Mouse (Mus musculus) liver, embryonic 12.5 days (tissue): Measurements from ENCODE around the gene Zc3h14. TPM values are rescaled to one million over a fixed set of nuclear protein-coding genes. Genes with fewer than 3 reads are reported as not detected.

ENCODE experiments used
- ATAC-seq: fragments of 200-750 bp; cut with Nextera tagmentation; 2 replicates; pipeline ENCODE4 v1.8.0; 2017; ENCODE audit warnings: moderate number of reproducible peaks, mild to moderate bottlenecking, moderate library complexity
- H3K27ac ChIP-seq: fragments of 300-500 bp; sonication (generic); 2 replicates; pipeline ENCODE4 v1.5.1; 2016; ENCODE audit warnings: mild to moderate bottlenecking
- H3K27me3 ChIP-seq: fragments of 300-500 bp; sonication (generic); replicated peaks from 2 replicates; pipeline ENCODE4 v1.6.1; 2016; ENCODE audit warnings: mild to moderate bottlenecking, moderate library complexity
- H3K36me3 ChIP-seq: fragments of 300-500 bp; sonication (generic); 2 replicates; pipeline ENCODE4 v1.6.1; 2016; ENCODE audit warnings: mild to moderate bottlenecking, moderate library complexity
- H3K4me1 ChIP-seq: fragments of 300-500 bp; sonication (generic); 2 replicates; pipeline ENCODE4 v1.6.1; 2016
- H3K4me2 ChIP-seq: fragments of 300-500 bp; sonication (generic); 2 replicates; pipeline ENCODE4 v1.6.1; 2016; ENCODE audit warnings: mild to moderate bottlenecking, moderate library complexity
- H3K4me3 ChIP-seq: fragments of 300-500 bp; sonication (generic); 2 replicates; pipeline ENCODE4 v1.5.1; 2016; ENCODE audit warnings: mild to moderate bottlenecking, moderate library complexity
- H3K9ac ChIP-seq: fragments of 300-500 bp; sonication (generic); 2 replicates; pipeline ENCODE4 v1.6.1; 2016; ENCODE audit warnings: mild to moderate bottlenecking, moderate library complexity
- H3K9me3 ChIP-seq: fragments of 300-500 bp; sonication (generic); replicated peaks from 2 replicates; pipeline ENCODE4 v1.6.1; 2016; ENCODE audit warnings: mild to moderate bottlenecking, moderate library complexity
- WGBS: fragments of 180-500 bp; shearing (Covaris S2); methylation state at CpG from one replicate; pipeline ENCODE4 v1.1.7; 2016; ENCODE audit not compliant: insufficient replicate concordance; 5-methylcytosine and 5-hydroxymethylcytosine counted together
- polyA plus RNA-seq: library from polyadenylated mRNA; unstranded; fragments of >200 nt; fragmentation: Nextera tagmentation; extraction: Ambion mirVana; gene quantifications from 2 replicates; pipeline ENCODE4 v1.2.1, GENCODE M21; 2016

Gene Zc3h14
- polyA plus RNA-seq: 65.4 and 67.9 TPM in 2 replicates

DNA sequence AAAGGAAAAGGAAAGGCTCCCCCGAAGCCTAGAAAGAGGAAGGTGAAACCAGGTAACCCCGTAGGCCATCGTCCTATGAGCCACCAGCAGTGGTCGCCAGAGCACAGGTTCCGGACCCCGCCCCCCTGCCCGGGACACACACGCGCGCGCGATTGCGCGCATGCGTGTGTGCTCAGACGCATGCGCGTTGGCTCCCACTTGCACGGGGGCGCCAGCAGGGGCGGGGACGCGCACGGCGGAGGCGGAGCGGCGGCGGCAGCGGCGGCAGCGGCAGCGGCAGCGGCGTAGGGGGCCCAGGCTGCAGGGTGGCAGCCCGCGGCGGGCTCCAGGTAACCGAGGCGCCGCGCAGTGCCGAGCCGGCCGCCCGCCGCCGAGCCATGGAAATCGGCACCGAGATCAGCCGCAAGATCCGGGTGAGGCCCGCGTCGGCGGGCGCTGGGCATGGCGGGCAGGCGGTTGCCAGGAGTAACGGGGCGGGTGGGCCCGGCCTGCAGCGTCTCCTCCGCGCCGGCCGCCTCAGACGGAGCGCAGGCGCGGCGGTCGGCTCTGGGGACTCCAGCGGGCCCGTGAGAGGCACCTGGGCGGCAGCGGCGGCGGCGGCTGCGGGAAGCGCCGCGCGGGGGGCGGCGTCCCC, at the start of gene Zc3h14:
Zc3h14 (plus strand) TSS at position 219 of the 634 bp plus-strand sequence.
- no peaks in the 10 kb centered on the region for H3K9me3 ChIP-seq
- peaks cover 7% of the 10 kb centered on the region; the same call in 1 of the 2 replicates for H3K36me3 ChIP-seq
- H3K4me2 ChIP-seq: peak within 1 kb of the TSS; percentile 81
- H3K27ac ChIP-seq: peak within 1 kb of the TSS; percentile 91
- peak; percentile 94 for ATAC-seq
- H3K27me3 ChIP-seq: peaks cover 3% of the 10 kb centered on the region
- H3K9ac ChIP-seq: peak within 1 kb of the TSS; percentile 92
- peak within 1 kb of the TSS; percentile 88 for H3K4me3 ChIP-seq
- WGBS: under 1% methylated on average over 59 of the region's 87 CpGs
- peaks cover 32% of the 10 kb centered on the region for H3K4me1 ChIP-seq

- no peaks in the 10 kb centered on the region for H3K9me3 ChIP-seq
- no peak overlapping the region for H3K4me3 ChIP-seq
- no peaks in the 10 kb centered on the region for H3K27me3 ChIP-seq
- no peak overlapping the region for H3K4me2 ChIP-seq
- H3K27ac ChIP-seq: no peak overlapping the region
- WGBS: 69% methylated on average over 5 of the region's 5 CpGs
- ATAC-seq: no peak
- no peaks in the 10 kb centered on the region for H3K4me1 ChIP-seq
- 0 out of 2 replicates have a peak, but pooled peaks cover 6% of the 10 kb centered on the region for H3K36me3 ChIP-seq
- no peak overlapping the region for H3K9ac ChIP-seq
These were observed 49.6 kb upstream of the Zc3h14 start for GRCm38 (mm10) chr12:98697202-98697601.

GRCm38 (mm10) chr12:98701564-98701963, 45.2 kb upstream of the Zc3h14 start:
- Histone ChIP-seq H3K27ac (no peak overlapping the region), H3K4me1 (no peaks in the 10 kb centered on the region), H3K9ac (no peak overlapping the region), H3K36me3 (0 out of 2 replicates have a peak, but pooled peaks cover 14% of the 10 kb centered on the region), H3K4me3 (no peak overlapping the region), H3K27me3 (no peaks in the 10 kb centered on the region), H3K9me3 (no peaks in the 10 kb centered on the region), H3K4me2 (no peak overlapping the region)
- no peak for ATAC-seq
- WGBS: 71% methylated on average over 9 of the region's 9 CpGs

DNA sequence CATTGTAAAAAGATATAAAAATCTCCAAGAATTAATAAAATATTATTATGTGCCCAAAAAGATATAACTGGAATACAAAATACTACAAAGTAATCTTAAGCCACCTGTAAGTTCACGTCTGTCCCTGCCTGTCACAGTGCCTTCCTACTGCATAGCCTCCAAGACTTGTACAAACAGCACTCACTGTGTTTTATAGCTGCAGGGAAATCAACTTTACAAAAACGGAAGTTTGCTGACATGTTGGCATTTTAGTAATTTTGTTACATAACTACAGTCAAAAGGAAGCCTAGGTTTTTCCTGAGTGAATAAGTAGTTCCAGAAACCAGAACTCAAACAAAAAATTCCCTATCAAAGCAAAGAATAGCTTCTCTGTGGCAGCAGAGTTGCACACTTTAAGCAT, 43.2 kb upstream of the Zc3h14 start:
- Histone ChIP-seq H3K36me3 (0 out of 2 replicates have a peak, but pooled peaks cover 9% of the 10 kb centered on the region), H3K4me2 (no peak overlapping the region), H3K9ac (no peak overlapping the region), H3K4me1 (no peaks in the 10 kb centered on the region), H3K27ac (no peak overlapping the region), H3K4me3 (no peak overlapping the region), H3K9me3 (no peaks in the 10 kb centered on the region), H3K27me3 (no peaks in the 10 kb centered on the region)
- ATAC-seq: no peak
- 72% methylated on average over 2 of the region's 2 CpGs for whole genome bisulfite sequencing

- no peaks in the 10 kb centered on the region for H3K27me3 ChIP-seq
- H3K9me3 ChIP-seq: no peaks in the 10 kb centered on the region
- 0 out of 2 replicates have a peak, but pooled peaks cover 9% of the 10 kb centered on the region for H3K36me3 ChIP-seq
- no peak overlapping the region for H3K4me2 ChIP-seq
- no peak for ATAC-seq
- 70% methylated on average over 10 of the region's 10 CpGs for WGBS
- H3K4me1 ChIP-seq: no peaks in the 10 kb centered on the region
- no peak overlapping the region for H3K27ac ChIP-seq
- no peak overlapping the region for H3K9ac ChIP-seq
- H3K4me3 ChIP-seq: no peak overlapping the region
These were observed 42.8 kb upstream of the Zc3h14 start for GRCm38 (mm10) chr12:98703961-98704360.

DNA sequence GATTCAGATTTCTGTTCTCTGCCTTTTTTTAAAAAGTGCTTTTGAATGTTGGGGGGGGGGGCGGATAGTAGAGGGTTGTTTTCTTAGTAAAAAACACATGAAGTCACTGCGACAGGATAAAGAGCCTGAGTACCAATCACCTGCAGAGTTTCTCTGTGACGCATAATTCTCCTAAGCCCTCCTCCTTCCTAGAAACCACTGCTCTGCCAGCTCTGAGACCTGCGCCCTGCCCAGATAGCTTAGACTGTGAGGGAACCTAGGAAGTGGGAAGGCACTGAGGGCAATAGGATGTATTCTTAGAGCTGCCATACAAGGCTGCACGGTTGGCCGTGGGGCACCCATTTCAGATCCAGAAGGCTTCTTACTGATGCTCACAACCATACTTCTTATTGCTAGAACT, 33.9 kb upstream of the Zc3h14 start:
- ATAC-seq: no peak
- H3K4me1 ChIP-seq: peaks cover 11% of the 10 kb centered on the region; the same call in 1 of the 2 replicates
- H3K4me3 ChIP-seq: no peak overlapping the region
- H3K9ac ChIP-seq: no peak overlapping the region
- H3K27ac ChIP-seq: no peak overlapping the region
- no peaks in the 10 kb centered on the region for H3K27me3 ChIP-seq
- no peak overlapping the region for H3K4me2 ChIP-seq
- 78% methylated on average over 6 of the region's 6 CpGs for WGBS
- no peaks in the 10 kb centered on the region for H3K9me3 ChIP-seq
- H3K36me3 ChIP-seq: no peaks in the 10 kb centered on the region

- no peak overlapping the region for H3K9ac ChIP-seq
- 61% methylated on average over 7 of the region's 7 CpGs for WGBS
- H3K27ac ChIP-seq: no peak overlapping the region
- no peak overlapping the region for H3K4me3 ChIP-seq
- H3K36me3 ChIP-seq: no peaks in the 10 kb centered on the region
- peaks cover 11% of the 10 kb centered on the region; the same call in 1 of the 2 replicates for H3K4me1 ChIP-seq
- H3K9me3 ChIP-seq: no peaks in the 10 kb centered on the region
- no peaks in the 10 kb centered on the region for H3K27me3 ChIP-seq
- no peak for ATAC-seq
- no peak overlapping the region for H3K4me2 ChIP-seq
These were observed 33.1 kb upstream of the Zc3h14 start for GRCm38 (mm10) chr12:98713621-98714103.

GRCm38 (mm10) chr12:98714757-98715156, 32.0 kb upstream of the Zc3h14 start:
- no peak overlapping the region for H3K4me2 ChIP-seq
- no peaks in the 10 kb centered on the region for H3K27me3 ChIP-seq
- WGBS: 62% methylated on average over 11 of the region's 11 CpGs
- H3K27ac ChIP-seq: no peak overlapping the region
- H3K9me3 ChIP-seq: no peaks in the 10 kb centered on the region
- H3K4me3 ChIP-seq: no peak overlapping the region
- peak; percentile 50 for ATAC-seq
- peaks cover 11% of the 10 kb centered on the region; the same call in 1 of the 2 replicates for H3K4me1 ChIP-seq
- H3K36me3 ChIP-seq: no peaks in the 10 kb centered on the region
- no peak overlapping the region for H3K9ac ChIP-seq

- Histone ChIP-seq H3K27ac (no peak overlapping the region), H3K4me2 (no peak overlapping the region), H3K4me3 (no peak overlapping the region), H3K4me1 (peaks cover 11% of the 10 kb centered on the region; the same call in 1 of the 2 replicates), H3K36me3 (no peaks in the 10 kb centered on the region), H3K9ac (no peak overlapping the region), H3K27me3 (no peaks in the 10 kb centered on the region), H3K9me3 (no peaks in the 10 kb centered on the region)
- 65% methylated on average over 2 of the region's 2 CpGs for WGBS
- ATAC-seq: no peak
These were observed 30.6 kb upstream of the Zc3h14 start for GRCm38 (mm10) chr12:98716142-98716541.

GRCm38 (mm10) chr12:98720628-98721027, 26.1 kb upstream of the Zc3h14 start:
- H3K4me1 ChIP-seq: peaks cover 6% of the 10 kb centered on the region; the same call in 1 of the 2 replicates
- 67% methylated on average over 3 of the region's 3 CpGs for WGBS
- H3K9ac ChIP-seq: no peak overlapping the region
- no peak overlapping the region for H3K4me2 ChIP-seq
- H3K27ac ChIP-seq: no peak overlapping the region
- no peaks in the 10 kb centered on the region for H3K27me3 ChIP-seq
- H3K9me3 ChIP-seq: no peaks in the 10 kb centered on the region
- H3K36me3 ChIP-seq: no peaks in the 10 kb centered on the region
- ATAC-seq: no peak
- H3K4me3 ChIP-seq: no peak overlapping the region

DNA sequence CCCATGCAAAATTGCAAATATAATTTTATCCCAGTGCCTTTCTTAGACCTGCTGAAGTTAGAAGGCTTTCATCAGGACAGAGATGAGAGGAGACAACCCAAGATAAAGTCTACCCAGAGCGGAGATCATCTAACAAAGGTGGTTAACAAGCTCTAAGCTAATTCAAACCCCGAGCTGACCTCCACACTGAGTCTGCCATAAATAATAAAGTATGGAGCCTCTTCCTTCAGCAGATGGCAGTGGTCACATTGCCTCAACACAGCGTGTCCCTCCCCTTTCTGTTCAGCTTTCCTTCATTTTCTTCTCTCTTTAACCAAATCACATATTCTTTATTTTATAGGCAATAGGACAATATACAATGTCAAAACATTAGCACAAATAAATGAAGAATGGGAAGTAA, 25.7 kb upstream of the Zc3h14 start:
- 63% methylated on average over 3 of the region's 3 CpGs for WGBS
- H3K36me3 ChIP-seq: no peaks in the 10 kb centered on the region
- H3K4me3 ChIP-seq: no peak overlapping the region
- no peak overlapping the region for H3K4me2 ChIP-seq
- no peaks in the 10 kb centered on the region for H3K9me3 ChIP-seq
- H3K27ac ChIP-seq: no peak overlapping the region
- ATAC-seq: no peak
- no peak overlapping the region for H3K9ac ChIP-seq
- peaks cover 7% of the 10 kb centered on the region; the same call in 1 of the 2 replicates for H3K4me1 ChIP-seq
- no peaks in the 10 kb centered on the region for H3K27me3 ChIP-seq

GRCm38 (mm10) chr12:98724224-98724623, 22.5 kb upstream of the Zc3h14 start:
- no peak overlapping the region for H3K4me2 ChIP-seq
- peaks cover 7% of the 10 kb centered on the region; the same call in 1 of the 2 replicates for H3K4me1 ChIP-seq
- ATAC-seq: no peak
- H3K9me3 ChIP-seq: no peaks in the 10 kb centered on the region
- H3K4me3 ChIP-seq: no peak overlapping the region
- H3K9ac ChIP-seq: no peak overlapping the region
- 82% methylated on average over 7 of the region's 7 CpGs for WGBS
- H3K27me3 ChIP-seq: no peaks in the 10 kb centered on the region
- no peak overlapping the region for H3K27ac ChIP-seq
- no peaks in the 10 kb centered on the region for H3K36me3 ChIP-seq
